Mouse (Mus musculus): Measurements from ENCODE around the gene Hist2h3c1. TPM values are rescaled to one million over a fixed set of nuclear protein-coding genes. Genes with fewer than 3 reads are reported as not detected.
"Not testable (repeated sequence)": the region's sequence is repeated elsewhere in the genome, so short reads cannot be mapped to it uniquely, and the experiment has no call there.

Hist2h3c1 gene
- total RNA-seq, 2 experiments from 2014 or later = not detected

DNA sequence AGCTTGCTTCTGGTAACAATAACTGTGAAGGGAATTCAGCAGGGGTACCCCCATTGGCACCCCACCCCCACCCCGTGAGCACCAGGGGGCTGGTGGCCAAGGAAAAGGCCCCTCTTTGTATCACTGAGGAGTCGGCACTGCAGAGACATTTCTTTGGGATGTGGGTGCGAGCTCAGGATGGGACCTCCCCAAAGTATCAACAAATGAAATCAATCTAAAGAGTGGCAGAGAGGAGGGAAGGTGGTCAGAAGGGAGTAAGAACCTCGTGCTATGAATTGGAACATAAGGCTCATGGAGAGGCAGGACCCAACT, 2.5 kb downstream of the Hist2h3c1 start:
- DNase-seq = no peak
- intact Hi-C loops (cut with DNase I) = no loop called here

- intact Hi-C loops (cut with DNase I) = no loop called here
- no peak for DNase-seq
These were observed 4.4 kb downstream of the Hist2h3c1 start for GRCm38 (mm10) chr3:96250890-96251289.

DNA sequence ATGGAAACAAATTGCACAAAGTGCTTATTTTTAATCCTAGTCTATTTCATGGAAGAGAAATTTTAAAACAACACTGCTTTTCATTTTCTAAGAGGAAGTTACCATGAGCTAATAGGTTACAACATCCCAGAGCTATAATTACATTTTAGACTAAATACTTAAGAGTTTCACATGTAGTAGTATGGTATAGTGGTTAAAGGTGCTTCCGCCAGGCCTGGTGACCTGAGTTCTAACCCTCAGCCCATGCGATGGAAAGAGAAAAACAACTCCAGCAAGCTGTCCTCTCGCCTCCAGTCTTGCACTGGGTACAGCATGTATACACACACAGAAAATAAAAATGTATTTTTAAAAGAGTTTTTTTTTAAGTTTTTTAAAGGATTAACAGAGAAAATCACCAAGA, 5.3 kb downstream of the Hist2h3c1 start:
- intact Hi-C loops (cut with DNase I) = no loop called here
- no peak for DNase-seq

- intact Hi-C loops (cut with DNase I) = no loop called here
- no peak for DNase-seq
These were observed 8.3 kb downstream of the Hist2h3c1 start for GRCm38 (mm10) chr3:96254683-96255355.

DNA sequence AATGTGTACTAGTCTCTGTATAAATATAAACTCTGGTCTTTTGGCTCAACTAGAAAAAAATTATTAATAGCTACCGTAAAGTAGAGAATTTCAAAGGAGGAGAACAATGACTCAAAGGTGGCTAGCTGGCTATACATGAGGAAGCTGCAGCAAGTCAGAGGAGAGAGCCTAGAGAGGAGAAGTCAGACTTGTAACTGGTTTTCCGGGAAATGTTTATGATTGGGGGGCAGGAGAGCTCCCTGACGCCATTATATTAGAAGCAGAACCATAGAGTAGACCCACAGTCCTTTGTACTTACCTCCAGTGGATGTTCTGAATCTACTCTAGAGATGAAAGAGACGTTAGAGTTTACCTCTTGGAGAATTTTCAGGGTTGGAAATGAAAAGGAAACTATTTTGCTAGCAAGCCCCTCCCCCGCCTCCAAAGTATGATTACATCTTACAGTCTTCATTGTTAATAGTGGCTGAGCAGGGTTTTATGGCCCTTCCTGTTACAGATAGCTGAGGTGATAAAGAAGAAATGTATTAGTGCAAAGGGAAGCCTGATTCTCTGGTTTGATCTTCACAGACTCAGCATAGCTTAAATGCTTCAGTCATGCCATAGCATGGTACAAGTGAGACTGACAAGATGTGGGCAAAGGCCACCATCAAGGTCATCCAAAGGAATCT, 9.6 kb downstream of the Hist2h3c1 start:
- intact Hi-C loops (cut with DNase I) = no loop called here
- no peak for DNase-seq

DNA sequence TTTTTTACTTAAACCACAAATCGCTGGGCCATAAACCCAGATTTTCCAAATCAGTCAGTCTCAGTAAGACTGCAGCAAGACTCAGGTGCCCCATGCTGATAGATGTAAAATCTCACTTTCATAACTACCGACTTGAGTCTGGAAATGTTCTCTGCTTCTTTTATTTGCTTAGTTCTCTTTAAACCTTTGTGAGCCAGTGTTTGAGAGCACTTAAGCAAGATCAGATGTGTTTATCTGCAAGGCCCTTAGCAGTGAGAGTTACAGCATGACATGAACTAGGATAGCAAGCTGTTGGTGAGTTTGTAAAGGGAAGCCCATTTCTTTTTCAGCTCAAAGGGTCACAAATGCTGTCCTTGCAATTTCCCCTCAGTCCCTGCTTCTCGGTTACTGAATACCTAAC, 10.7 kb downstream of the Hist2h3c1 start:
- no peak for DNase-seq
- intact Hi-C loops (cut with DNase I) = no loop called here

DNA sequence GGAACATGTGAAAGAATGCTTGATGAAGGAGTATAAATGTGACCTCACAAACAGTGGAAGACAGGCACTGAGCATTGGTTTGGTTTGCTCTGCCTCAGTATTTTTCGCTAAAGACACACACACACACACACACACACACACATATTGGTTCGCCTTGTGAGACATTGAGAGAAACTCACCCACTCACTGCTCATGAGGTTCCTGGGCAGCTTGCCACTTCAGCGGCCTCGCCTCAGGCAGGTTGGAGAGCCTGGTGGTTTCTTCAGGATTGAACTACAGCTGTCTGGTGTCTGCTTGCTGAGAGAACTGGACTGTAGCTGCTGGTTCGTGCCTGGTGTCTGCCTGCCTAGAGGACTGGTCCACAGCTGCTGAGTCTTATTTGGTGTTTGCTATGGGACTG, 13.7 kb downstream of the Hist2h3c1 start:
- DNase-seq = no peak
- intact Hi-C loops (cut with DNase I) = no loop called here

DNA sequence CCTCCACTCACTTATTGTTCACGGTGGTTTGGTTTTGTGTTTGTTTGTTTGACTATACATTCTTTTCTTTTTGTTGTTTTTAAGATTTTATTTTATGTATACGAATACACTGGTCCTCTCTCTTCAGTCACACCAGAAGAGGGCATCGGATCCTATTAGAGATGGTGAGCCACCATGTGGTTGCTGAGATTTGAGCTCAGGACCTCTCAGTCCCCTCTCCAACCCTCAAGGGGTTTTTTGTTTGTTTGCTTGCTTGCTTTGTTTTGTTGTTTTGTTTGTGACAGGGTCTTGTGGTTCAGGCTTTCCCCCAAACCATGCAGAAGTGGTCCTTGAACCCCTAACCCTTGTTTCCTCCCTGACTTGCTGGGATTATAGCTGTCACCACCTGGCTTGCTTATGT, 15.1 kb downstream of the Hist2h3c1 start:
- DNase-seq = no peak
- intact Hi-C loops (cut with DNase I) = loop anchor here (2.0 kb wide), 2 partner anchors 19 to 41 kb away; partner anchors contain the start of genes Hist2h2ac and Hist2h2be

- DNase-seq = peak; percentile 83 to 85
- intact Hi-C loops (cut with DNase I) = loop anchor here (2.0 kb wide), 2 partner anchors 20 to 42 kb away; partner anchors contain the start of genes Hist2h2ac and Hist2h2be
These were observed 15.9 kb downstream of the Hist2h3c1 start for GRCm38 (mm10) chr3:96262216-96262875.

GRCm38 (mm10) chr3:96262979-96263550, 16.6 kb downstream of the Hist2h3c1 start, which contains the start of gene Hist2h4:
Hist2h4 (minus strand) TSS chr3:96263311.
- intact Hi-C loops (cut with DNase I) = loop anchor here (2.0 kb wide), 2 partner anchors 20 to 42 kb away; partner anchors contain the start of genes Hist2h2ac and Hist2h2be
- DNase-seq = peak; percentile 95 to 97

DNA sequence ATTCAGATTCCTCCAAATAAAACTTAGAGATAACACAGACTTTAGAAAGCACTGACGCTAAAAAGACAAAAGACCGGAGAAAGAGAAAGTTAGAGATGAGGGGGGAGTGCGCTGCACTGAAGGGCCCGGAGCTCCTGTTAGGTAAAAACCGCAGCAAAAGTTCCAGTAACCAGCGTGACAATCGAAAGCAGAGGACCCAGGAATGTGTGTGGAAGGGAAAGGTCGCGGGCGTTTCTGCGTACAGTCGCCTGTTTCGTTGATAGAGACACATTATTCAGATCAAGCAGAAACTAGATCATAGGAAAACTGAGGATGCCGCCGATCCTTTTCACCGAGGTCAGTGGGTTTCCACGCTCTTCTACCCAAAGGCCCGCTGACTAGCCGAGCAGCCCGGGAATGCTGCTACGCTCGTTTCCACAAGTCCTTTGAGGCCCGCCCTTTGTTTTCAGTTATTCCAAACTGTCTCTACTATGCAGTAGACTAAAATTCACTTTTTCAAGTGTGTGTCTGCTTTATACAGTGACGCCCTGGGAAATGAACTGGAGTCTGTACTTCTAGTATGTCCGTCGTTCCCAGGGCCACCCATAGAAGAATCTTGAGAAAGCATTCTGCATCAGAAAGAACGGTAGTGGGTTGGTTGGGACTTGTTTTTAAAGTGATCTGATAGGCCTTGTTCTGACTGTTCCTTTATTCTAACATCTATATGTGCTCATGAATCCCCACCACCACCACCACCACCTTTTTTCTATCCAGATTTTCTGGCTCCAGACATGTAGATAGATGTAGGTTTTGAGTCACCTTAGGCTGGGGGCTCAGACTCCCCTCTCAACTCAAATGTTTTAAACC, 17.3 kb downstream of the Hist2h3c1 start:
- peak; percentile 59 to 75 for DNase-seq
- intact Hi-C loops (cut with DNase I) = loop anchor here (2.0 kb wide), 2 partner anchors 21 to 43 kb away; partner anchors contain the start of genes Hist2h2ac and Hist2h2be

- intact Hi-C loops (cut with DNase I) = no loop called here
- DNase-seq = no peak
These were observed 18.0 kb downstream of the Hist2h3c1 start for GRCm38 (mm10) chr3:96264404-96264949.

GRCm38 (mm10) chr3:96266132-96266710, 19.7 kb downstream of the Hist2h3c1 start:
- intact Hi-C loops (cut with DNase I) = no loop called here
- DNase-seq = no peak

GRCm38 (mm10) chr3:96267541-96267940, 21.1 kb downstream of the Hist2h3c1 start:
- intact Hi-C loops (cut with DNase I) = no loop called here
- no peak for DNase-seq

- intact Hi-C loops (cut with DNase I) = no loop called here
- DNase-seq = peak; percentile 82 to 83
These were observed 21.7 kb downstream of the Hist2h3c1 start, which contains the start of gene Hist2h3b for GRCm38 (mm10) chr3:96268051-96268775. Hist2h3b (plus strand) TSS chr3:96268654.

- peak; percentile 26 to 52 for DNase-seq
- intact Hi-C loops (cut with DNase I) = not testable (repeated sequence)
These were observed 22.4 kb downstream of the Hist2h3c1 start for GRCm38 (mm10) chr3:96268776-96269378.

DNA sequence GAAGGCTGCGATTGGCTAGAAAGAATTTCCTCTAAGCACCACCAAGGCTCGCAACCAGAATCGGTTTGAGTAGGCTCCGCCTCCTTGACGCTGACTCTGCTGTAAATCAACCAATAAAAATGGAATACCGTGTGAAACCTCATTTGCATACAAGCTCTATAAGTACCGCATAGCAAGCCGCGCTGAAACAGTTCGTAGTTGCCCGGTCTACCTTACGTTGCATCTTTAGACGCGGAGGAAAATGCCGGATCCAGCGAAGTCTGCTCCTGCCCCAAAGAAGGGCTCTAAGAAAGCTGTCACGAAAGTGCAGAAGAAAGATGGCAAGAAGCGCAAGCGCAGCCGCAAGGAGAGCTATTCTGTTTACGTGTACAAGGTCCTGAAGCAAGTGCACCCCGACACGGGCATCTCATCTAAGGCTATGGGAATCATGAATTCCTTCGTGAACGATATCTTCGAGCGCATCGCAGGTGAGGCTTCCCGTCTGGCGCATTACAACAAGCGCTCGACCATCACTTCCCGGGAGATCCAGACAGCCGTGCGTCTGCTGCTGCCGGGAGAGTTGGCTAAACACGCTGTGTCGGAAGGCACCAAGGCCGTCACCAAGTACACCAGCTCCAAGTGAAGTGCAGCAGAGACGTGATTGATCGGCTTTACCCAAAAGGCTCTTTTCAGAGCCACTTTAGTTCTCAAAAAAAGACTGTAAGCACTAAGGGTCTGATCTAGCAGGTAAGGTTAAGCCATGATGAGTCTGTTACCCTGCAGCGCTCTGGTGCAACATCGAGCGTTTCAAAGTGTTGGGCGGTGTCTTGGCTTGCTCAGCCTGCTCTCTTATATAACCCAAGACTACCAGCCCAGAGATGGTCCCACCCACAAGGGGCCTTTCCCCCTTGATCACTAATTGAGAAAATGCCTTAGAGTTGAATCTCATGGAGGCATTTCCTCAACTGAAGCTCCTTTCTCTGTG, 23.3 kb downstream of the Hist2h3c1 start, which contains the start of gene Hist2h2bb:
Hist2h2bb (plus strand) TSS at position 242 of the 964 bp plus-strand sequence.
- intact Hi-C loops (cut with DNase I) = no loop called here
- peak; percentile 90 for DNase-seq
